Mouse (Mus musculus) kidney, postnatal 25 days (tissue): ENCODE results near the gene Ets1.

Experiments
- DNase-seq, 2 experiments: peaks; one replicate each; pipeline ENCODE4 v3.0.0; 2021; ENCODE audit warnings: mixed read lengths in 2 of 2

Gene Ets1

GRCm38 (mm10) chr9:32695492-32696190 lies 59.6 kb downstream of the Ets1 start:
- DNase-seq: peak; percentile 97

DNA sequence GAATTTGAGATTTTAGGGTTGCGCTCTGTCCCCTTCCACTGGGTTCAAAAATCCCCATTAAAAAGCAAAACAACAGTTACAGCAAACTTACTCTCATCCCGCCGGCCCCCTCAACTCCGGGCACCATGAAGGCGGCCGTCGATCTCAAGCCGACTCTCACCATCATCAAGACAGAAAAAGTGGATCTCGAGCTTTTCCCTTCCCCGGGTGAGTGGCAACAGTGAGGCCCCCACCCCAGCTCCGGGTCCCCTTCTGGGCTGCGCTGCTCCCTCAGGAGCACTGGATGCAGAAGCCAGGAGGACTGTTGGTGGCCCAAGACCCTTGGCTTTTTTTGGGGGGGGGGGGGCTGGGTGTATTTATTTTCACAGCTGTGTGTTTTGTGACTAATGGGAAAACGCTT lies 60.2 kb downstream of the Ets1 start:
- no peak for DNase-seq

- peak; percentile 83 to 84 for DNase-seq
Measured at GRCm38 (mm10) chr9:32696717-32697116, 60.7 kb downstream of the Ets1 start.

- no peak for DNase-seq
Measured at GRCm38 (mm10) chr9:32697291-32698110, 61.5 kb downstream of the Ets1 start.

DNA sequence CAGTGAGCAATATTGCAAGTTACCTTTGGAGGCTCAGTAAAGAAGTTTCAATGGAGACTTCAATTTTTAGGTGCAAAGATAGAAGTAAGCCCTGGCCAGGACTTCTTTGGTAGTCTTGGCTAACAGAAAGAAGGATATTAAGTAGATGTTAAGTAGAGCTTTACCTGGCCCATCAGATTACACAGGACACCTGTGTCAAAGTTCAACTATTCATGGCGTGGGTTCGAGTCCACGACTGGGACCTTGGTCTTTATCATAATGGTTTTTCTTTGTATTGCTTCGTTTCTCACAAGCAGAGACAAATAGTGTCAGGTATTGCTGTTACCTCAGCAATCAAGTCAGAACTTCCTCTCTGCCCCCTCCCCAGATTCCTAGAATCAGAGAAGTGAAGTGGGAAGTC lies 62.7 kb downstream of the Ets1 start:
- DNase-seq: no peak

DNA sequence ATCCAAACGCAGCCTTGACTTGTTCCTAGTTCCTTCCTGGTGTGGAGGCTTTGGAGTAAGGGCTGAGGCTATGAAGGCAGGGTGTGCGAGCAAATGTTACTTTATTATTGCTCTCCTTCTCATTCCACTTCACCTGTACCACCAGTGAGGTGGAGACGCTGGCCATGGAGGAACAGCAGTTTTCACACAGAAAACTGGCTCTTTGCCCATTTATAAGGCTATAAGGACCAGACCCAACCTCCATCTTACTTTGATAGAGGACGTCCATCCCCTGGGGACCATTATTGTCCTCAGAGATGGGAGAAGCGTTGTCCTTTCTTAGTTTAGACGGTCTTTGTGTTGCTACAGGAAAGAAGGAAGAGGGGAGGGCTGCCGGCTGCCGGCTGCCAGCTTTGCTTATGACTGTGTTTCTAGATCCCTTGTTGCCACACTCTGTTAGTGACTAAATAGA lies 63.4 kb downstream of the Ets1 start:
- DNase-seq: no peak

GRCm38 (mm10) chr9:32700091-32700905 lies 64.3 kb downstream of the Ets1 start:
- no peak for DNase-seq

- DNase-seq: no peak
Measured at GRCm38 (mm10) chr9:32701126-32701997, 65.3 kb downstream of the Ets1 start.

DNA sequence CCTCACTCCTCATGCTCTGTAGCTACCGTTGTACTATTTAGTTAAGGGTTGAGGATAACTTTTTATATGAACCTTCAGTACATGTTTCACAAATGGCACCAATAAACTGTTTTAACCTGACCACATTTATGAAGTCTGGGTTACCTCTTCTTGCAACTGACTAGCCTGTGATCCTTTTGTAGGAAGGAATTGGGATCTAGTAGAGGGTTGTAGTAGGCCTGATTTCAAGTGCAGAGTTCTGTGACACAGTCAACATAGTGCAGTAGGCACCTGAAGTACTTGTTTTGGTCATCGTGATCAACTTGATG lies 65.9 kb downstream of the Ets1 start:
- no peak for DNase-seq

DNA sequence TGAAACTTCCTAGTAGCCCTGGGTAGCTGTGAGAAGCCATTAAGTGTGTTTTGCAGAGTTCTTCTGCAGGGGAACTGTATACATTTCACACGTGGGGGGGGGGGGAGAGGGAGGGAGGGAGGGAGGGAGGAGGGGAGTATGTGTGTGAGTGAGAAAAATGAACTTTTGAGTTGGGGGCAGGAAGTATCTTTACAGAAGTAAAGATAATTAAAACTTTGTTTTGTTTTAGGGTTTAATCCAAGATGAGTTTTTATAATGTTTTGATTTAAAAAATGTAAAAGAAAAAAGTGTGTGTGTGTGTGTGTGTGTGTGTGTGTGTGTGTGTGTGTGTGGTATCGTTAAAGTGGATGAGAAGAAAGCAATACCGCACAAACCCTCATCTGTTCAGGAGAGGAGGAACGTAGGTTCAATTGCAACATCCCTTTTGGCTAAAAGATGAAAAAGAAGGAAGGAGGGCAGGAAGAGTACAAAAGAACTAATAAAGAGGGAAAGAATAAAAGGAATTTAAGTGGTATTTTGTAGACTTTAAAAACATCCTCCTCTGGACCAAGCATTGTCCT lies 66.9 kb downstream of the Ets1 start:
- DNase-seq: no peak

GRCm38 (mm10) chr9:32703976-32704745 lies 68.1 kb downstream of the Ets1 start:
- no peak for DNase-seq

GRCm38 (mm10) chr9:32705827-32706478 lies 69.9 kb downstream of the Ets1 start:
- DNase-seq: peak in 1 of 2 experiments; percentile 56

GRCm38 (mm10) chr9:32707436-32707835 lies 71.4 kb downstream of the Ets1 start:
- no peak for DNase-seq

GRCm38 (mm10) chr9:32708491-32708890 lies 72.5 kb downstream of the Ets1 start:
- no peak for DNase-seq

- DNase-seq: peak; percentile 60 to 72
Measured at GRCm38 (mm10) chr9:32709359-32709758, 73.3 kb downstream of the Ets1 start.

DNA sequence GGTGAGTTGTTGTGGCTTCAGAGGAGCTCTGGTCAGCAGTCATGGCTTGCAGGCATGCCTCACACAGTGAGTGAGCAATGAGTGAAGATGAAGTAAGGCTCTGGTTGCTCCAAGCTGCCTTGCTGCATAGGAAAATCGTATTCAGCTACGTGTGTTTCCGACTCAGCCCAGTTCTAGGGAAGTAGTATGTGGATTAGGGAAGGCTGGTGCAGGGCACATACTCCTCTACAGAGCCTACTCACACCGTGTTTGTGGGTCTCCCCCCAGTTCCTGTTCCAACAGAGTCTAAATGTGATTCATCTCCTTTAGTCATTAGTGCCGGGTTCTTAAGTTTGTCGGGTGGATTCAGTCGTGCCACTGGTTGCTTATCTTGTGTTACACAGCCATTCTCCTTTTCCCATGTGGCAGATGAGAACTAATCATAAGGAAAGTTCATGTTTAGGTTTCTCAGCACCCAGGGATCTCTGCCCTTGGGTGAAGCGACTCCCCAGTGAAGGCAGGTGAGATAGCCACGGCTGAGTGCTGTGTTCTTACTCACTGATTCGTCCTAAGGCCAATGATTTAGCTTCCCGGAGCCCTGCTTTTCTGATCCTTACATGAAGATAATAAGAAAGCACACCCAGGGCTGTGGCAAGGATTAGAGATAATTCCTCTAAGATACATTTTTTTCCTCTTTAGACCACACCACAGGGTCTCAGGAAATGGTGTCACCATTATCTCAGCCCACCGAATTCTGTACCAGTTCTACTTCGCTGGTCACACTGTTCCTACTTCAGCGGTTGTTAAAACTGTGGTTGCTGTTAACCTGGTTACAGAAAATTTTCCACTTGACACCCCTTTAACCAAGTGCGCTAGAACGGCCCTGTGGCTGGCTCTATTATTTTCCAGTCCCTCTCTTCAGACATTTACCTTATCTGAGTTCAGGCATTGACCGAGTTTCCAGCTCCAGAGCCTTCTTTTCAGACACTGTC lies 74.0 kb downstream of the Ets1 start:
- DNase-seq: no peak

- no peak for DNase-seq
Measured at GRCm38 (mm10) chr9:32710987-32711652, 75.1 kb downstream of the Ets1 start.

DNA sequence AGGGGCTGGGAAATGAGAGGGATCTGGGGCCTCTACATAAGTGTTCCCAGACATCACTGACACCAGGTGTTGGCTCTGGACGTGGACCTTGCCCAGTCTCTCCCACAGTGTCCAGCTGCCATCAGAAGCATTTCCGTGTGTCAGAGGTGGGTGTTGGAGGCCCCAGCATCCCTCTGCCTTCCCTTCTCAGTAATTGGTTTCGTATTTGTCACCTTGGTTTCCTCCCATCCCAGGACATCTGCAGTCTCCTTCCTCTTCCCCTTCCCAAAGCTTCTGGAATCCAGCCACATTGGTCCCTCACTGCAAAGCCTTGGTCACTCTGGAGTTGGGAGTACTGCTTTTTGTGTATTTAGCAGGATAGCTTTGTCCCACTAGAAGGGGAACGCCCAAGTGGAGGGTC lies 75.7 kb downstream of the Ets1 start:
- DNase-seq: peak; percentile 46 to 75

DNA sequence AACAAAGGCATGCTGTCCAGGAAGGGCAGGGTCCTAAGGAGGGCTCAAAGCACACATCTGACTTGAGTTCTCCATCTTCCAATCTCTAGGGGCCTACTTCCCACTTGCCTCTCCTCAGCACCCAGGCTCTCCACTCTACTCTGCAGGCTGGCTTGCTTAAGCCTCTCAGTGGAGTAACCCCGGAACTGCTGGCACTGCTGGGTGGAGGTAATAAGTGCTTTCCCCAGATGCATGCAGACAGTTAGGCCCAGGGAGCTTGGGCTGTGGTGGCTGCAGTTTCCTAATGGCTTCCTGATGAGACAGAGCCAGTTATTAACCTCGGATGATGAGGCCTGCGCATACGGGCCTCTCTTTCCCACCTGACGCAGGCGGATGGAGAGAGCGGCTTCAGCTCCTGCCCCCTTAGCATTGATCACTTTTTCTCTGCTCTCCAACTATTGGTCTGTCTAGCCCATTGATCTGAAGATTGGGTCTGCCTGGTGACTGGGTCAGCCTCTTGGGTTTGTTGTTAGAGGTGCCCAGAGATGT lies 76.4 kb downstream of the Ets1 start:
- DNase-seq: no peak
